Mouse (Mus musculus) A20 (cell line): ENCODE measurements at regions not wholly inside any gene's neighbourhood (a gene's known extent, or its start where the extent isn't known, plus 50 kb on each side); places are given as distances from the start of the nearest gene placed in this dataset.
A peak's percentile ranks its signal among the peaks of the same experiment; 100 is the strongest.

ENCODE experiments used
- DNase-seq: peaks from one replicate; pipeline ENCODE4 v3.0.0-alpha.2; 2011; ENCODE audit warnings: low read depth, low spot score

DNA sequence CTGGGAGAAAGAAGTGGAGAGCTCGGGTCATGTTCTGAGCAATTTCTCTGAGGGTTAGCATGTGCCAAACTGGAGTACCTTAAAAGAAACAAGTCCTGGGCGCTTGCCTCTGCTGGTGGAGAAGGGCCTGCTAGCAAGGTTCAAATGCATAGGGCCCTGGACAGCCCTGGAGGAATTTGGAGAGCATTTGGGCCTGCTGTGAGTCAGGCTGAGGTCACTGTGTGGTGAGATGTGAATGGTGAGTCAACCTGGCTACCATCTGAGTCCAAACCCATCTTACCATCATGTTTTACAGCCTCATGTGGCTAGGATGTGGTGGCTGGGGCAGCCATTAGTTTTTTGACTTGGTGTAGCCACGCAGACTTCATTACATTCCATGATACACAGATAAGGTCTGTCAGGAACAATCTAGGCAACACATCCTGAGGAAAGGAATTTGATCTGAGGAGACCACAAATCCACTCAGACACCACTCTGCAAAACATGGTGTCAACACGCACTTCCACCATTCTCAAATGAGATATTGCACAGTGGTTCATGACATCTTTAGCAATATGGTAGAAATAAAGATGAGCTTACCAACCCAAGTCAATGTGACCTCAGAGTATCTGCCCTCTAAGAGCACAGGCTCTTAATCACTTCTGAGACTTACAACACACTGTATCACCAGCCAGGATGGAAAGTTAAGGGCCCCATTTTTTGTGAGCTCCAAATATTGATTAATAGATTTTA, 83.1 kb downstream of the Thbs2 start:
- no peak for DNase-seq

DNA sequence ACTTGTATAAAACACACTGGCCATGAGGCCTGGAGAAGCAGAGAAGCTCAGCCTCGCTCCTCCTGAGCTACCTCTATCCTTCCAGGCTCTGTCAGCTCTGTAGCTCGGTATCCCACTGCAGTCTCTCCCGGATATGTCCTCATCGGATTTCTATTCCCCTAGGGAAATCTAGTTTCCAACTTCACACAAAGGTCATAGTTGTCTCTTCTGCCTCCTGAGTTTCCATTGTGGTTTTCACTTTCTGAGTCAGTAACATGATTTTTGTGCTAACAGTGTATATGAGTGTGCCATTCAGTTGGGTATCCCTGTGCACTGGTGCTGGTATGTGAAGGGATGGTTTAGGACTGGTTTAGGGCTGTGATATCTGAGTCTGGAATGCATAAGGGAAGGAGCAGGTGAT, 85.2 kb downstream of the Thbs2 start:
- DNase-seq = no peak

DNA sequence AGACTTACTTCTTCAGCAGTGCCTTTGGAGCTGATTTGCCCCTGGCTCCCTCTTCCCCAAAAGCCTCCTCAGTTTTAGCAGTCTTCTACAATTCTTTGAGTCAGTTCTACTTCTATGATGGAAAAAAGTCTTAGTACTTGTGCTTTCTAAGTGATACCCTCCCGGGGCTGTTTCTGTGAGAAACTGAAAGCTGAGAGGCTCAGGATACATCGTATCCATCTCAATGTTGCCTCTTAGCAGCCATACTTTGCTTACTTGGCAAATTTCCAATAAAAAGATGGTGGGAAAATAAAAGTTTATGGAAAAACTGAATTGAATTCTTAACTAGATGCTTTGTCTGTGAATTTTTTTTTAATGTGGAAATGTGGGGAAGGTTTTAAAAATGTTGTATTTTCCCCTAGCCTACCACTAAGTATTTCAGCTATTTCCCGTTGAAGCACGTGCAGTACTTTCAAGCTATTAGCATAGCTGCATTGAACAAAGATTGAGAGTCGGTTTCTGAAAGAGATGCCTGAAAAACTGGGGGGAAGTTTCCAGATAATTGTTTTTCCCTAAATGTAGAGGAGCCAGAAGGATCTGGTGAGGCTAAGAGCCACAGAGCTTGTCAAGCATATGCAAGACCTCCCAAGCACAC, 87.6 kb downstream of the Thbs2 start:
- DNase-seq = no peak

DNA sequence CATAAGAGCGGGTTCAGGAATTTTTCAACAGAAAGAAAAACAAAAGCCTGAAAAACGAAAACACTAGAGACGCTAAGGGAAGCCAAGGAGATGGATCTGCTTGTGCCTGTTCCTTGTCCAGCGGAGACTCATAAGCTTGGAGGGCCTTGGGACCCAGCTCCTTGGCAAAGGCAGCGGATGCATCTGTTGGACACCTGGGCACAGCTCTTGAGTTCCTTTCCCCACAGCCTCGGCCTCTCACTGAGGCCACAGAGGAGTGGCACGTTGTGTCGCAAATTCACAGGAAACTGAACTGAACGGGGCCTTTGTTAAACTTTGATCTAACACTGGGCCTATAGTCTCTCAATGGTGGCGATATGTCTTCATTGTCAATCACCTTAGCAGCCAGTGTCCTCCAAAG, 94.4 kb downstream of the Thbs2 start:
- DNase-seq = no peak

DNA sequence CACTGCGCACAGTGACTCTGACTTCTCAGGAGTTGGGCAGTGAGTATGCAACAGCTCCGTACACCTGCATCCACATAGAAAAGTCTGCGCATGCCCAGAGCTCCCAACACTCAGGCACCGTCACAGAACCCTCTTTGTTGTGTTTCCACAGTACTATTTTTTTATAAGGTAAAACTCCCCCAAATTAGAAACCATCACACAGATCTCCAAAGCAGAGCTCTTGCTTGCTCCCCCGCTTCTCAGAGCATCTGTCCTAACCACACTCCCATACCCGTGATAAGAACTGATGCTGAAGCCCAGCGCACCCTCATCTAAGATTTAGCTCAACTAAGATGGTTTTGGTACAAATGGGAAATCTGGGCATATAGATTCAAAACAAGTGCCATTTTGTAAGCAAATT, 97.6 kb downstream of the Thbs2 start:
- no peak for DNase-seq

DNA sequence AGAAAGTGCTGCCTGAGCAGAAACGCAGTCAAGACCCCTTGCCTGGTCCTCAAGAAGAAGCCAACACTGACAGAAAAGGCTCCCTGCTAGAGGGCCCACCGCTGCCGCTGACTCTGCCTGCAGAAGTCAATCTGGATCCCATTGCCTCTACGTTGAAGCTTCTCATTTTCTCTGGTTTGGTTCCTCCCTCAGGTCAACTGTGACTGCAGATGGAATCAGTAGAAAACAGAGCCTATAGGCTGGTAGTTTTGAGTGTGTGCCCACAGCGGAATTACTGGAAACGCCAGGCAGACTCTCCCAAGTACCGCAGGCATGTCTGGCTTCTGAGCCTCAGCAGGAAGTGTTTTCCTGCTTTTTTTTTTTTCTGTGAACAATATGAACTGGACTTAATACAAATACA, 98.5 kb downstream of the Thbs2 start:
- DNase-seq = no peak

DNA sequence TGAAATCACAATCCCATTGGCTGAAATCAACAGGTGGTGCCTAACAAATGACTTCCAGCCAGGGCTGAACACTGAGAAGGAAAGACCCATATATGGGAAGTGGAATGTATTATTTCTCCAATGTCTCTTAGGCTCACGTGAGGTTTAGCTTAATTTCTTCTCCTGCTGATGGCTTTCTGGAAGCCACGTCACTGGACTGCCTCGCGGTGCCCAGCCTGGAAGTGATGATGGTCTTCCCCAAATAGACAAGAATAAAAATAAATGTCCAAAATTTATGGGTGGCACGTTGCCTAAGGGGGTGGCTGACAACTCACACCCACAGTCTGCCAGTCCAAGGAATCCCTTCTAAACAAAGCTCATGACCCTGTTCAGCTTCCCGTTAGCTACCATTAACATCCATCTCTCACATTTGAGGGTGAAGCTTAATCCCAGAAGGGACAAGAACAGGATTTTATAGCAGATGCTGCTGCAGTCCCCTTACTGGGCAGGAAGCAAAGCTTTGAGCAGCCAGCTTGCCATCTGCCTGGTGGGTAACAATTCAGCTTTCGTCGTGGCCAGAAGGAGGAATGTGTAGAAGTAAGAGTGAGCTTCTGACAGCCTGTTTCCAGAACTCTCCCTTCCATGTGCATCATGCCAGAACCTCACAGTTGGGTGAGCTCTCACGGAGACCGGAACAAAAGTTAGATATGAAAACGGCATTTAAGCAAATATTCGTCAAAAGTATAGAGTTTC, 105.8 kb downstream of the Thbs2 start:
- no peak for DNase-seq

DNA sequence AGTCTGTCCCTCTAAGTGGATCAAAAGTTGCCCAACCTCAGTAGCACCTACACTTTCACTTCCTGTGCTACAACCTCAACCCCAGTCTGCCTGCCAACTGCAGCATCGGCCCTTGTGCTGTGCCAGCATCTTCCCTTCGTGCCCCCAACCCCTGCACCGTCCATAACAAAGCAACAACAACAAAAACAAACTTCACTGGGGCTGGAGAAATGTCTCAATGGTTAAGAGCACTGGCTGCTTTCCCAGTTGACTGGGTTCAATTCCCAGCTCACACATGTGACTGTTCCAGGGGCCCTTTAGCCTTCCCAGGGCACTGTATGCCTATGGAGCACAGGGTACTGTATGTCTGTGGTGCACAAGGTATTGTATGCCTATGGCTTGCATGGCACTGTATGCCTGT, 114.4 kb downstream of the Thbs2 start:
- DNase-seq = peak; percentile 24

DNA sequence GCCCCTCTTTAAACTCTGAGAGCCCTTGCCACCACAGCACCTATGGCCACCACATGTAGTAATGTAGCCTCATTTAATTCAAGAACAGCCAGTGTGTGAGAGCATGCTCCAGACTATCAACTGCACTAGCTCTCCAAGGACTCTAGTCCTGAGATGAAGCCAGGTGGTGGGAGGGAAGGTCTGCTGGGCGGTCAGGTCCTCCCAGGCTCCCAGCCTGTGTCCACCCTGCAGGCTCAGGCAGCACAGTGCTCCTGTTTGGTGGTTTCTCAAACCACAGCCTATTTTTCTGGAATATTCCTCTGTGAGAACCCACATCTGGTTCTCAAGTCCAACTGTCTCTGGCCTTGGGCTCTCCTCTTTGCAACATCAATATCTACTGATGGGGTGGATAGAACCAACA, 115.3 kb downstream of the Thbs2 start:
- no peak for DNase-seq

DNA sequence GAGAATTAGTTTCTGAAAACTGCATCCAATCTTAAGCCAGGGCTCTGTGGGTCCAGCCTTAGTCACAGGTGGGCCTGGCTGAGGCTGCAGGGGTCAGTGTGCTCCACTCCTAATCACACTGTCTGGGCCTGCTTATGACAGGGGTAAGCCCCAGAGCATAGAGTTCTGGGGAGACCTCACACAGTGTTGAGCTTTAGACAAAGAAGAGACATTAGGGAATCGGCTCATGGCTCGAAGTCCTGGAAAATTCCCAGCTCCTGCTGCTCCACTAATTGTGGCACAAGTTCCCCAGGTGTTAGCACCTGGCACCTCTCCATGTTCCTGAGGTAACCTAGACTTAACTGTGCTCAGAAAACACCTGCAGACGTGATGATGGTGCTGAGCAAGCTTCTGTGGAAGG, 115.8 kb downstream of the Thbs2 start:
- no peak for DNase-seq

DNA sequence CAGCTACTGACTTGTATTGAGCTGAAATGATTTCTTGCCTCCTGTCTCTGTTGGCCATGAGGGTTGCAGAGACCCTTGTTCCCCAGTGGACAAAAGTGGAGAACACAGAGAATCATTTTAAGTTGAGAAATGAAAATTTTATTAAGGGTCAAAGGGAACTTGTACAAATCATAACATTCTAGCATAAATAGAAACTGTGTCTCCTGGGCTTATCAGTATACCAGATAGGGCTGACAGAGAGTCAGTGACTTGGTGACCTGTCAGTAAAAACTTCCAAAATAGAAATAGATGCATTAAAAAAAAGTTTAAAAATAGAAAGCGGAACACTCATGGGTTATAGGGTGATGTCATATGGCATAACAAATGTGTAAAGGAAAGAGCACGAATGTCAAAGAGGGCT, 117.9 kb downstream of the Thbs2 start:
- no peak for DNase-seq

DNA sequence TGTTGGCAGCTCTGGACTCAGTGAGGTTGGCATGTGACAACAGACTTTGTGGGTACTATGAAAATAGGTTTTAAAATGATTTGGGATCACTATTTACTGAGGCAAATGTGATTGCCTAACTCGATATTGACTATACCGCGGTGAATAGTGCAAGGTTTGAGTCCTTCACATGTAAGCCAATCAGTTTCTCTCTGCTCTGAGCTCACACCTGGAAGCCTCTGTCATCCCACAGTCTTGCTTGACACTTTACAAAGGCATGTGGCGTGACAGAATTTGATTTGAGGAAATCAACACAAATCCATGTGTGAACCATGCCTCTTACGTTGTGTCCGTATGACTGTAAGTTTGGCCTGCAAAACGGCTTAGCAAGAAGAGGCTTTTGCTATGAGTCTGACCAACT, 122.9 kb downstream of the Thbs2 start:
- DNase-seq = no peak

DNA sequence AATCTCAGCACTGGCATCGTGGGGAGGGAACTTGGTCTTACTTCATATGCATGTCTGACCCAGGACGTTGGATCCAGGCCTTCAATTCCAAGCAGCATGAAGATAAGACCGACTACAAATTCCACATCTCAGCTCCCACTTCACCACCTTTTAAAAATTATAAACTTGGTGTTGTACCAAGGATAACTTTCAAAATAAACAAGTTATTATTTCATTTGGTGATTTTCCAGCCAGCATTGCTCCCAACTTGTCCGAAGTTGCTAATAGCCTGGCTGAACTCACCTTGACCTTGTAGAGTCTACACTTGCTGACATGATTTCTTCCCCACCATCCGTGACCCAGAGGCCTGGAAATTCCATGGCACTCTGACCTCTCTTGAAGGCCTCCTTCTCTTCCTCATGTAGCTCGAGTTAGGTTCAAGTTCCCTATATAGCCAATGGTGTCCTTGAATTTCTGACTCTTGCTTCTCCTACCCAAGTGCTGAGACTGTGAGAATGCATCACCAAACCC, 123.7 kb downstream of the Thbs2 start:
- DNase-seq = no peak

DNA sequence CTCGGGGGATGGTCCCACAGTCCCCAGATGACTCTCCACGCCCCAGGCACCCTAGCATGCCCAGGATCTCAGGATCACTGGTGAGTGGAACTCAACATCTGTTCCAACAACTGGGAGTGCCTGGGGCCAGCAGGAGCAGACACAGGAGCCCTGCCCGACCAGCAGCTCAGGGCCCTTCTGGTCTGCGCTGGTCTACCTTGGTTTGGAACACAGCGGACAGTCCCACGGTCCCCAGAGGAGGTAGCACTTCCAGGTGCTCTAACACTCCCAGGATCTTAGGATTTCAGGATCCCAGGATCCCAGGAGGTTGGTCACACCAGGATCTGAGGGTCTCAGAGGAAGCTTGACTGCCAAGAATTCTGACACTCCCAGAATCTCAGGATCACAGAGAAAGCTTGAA, 131.8 kb downstream of the Thbs2 start:
- no peak for DNase-seq

DNA sequence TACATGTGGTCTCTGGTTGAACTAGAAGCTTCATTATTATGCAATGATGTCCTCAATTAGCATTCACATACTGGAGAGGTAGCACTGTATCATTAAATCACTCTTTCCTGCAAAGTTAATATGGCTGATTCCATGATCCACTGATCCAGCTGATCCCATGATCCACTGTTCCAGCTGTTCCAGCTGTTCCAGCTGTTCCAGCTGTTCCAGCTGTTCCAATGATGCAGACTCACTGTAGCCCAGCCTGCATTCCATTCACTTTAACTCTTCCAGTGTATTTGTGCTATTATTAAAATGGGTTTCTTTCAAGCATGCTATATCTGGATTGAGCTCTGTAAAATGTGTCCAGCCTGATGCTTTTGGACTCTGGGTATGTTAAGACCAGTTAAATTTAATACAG, 136.8 kb downstream of the Thbs2 start:
- DNase-seq = no peak

DNA sequence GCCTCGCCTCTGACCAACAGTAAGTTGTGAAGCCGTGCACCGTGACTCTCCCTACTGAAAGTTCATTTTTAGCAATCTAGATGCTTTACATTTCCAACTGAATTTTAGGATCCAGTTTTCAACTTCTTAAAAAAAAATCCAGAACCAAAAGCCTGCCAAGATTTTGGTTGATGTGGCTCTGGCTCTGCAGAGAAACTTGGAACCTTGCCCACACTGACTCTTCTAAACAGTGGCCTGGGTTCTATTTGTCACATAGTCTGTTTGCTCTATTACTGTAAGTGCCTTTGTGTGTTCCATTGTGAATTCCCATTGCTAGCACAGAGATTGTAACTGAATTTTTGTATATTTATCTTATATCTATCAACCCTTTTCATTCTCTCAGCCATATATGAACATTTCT, 140.8 kb downstream of the Thbs2 start:
- no peak for DNase-seq

DNA sequence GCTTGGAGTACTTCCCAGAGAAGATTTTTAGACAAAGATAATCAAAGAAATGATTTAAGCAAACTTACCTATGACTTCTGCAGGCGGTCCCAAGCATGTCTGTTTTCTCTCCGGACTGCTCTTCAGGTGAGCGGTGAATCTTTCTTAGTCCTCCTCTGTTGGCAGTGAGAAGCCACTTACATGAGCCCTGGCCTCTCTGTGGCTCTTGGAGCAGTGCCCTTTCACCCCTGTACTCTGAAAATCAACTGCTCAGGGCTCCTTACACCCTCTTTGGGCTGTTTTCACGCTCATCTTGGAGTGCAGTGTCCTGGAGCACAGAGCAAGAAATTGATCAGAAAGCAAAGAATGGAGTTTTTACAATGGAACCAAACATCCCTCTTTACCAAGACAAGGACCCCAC, 142.0 kb downstream of the Thbs2 start:
- DNase-seq = no peak

DNA sequence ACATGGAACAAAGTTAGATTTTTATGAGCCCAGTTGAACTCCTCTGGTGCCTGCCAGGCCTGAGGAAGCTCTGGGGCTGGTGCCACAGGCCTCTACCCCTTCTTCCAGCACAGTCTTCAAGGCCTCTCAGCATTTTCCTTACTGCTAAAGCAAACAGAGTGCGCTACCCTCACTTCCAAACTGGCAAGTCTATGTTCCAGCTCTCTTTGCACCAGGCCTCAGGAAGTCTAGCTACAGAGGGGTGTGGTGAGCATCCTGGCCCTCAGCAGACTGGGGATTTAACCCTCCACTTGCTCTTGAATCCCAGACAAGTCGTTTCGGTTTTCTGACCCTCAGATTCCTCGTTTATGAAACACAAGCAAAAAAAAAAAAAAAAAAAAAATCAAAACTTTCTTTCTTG, 142.4 kb downstream of the Thbs2 start:
- DNase-seq = no peak

DNA sequence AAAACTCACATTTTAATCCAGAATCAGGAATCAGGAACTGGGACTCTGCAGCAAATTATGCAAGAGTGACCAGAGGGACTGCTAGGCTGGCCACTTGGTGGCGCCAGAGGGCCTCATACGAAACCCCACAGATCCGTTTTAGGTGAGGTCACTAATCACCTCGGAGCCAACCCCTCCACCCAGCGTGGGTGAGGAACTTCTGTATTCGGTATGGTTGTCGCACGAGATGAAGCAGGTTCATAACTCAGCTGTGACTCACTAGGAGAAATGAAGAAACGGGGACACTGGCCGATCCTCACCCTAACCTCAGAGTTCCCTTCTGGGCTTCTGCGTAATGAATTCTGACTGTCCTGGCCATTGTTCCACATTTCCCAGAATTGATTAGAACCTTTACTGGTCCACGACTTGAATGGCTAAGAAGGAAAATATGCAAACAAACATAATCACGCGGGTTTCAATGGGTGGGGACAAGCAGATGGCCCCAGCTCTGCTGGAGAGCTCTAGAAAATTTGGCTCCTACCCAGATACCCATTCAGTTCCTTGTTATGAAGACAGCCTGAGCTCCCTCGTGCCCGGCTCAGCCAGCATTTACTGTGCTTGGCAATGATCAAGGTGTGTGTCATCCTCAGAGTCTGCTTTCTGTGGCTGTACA, 148.1 kb downstream of the Thbs2 start:
- DNase-seq = peak; percentile 74

DNA sequence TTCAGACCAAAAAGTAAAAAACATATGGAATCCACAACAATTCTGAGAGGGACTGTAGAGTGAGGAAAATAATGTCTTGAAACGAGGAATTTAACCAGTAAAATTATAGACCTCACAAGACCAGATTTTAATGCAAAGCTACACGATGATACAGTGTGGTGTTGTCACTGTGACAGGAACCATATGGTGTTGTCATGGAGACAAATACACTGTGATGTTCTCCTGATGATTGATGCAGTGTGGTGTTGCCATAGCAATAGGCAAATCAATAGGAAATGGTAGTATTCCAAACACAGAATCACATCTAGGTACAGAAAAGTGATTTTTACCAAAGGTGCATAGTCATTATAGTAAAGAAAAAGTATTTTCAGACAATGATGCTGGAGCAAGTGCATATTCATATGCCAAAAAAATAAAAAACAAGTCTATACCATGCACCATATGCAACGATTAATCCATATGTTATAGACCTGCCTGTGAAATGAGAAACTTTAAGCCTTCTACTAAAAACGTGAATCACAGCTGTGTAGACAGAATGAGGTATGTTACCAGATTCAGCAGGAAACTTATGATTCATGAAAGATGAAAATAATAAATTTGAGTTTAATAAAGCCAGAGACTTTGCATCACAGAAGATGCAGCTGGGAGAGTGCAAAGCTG, 149.6 kb downstream of the Thbs2 start:
- DNase-seq = no peak

DNA sequence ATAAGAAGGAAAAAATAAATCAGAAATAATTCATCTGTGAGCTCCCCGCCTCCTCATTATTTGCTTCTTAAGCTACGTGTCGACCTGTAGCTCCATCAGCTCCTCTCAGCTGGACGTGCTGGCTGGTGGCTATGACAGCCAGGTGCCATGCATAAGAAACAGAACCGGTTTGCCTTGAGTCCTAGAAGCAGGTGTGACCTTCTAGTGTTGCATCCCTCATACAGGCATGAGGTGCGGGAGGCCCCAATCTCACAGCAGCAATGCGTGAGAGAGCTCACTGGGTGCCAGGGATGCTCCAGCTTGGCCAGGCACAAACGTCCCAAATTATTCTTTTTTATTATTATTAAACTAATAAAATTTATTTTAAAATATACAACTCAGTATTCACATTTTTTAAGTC, 153.0 kb downstream of the Thbs2 start:
- DNase-seq = no peak
